Mouse (Mus musculus) forebrain, embryonic 11.5 days (tissue): Measurements from ENCODE around the gene Acta2. TPM values are rescaled to one million over a fixed set of nuclear protein-coding genes. Genes with fewer than 3 reads are reported as not detected.
A peak's percentile ranks its signal among the peaks of the same experiment; 100 is the strongest.

Experiments used
- ATAC-seq: fragments of 200-750 bp; cut with Nextera tagmentation; replicated peaks from 2 replicates; pipeline ENCODE4 v1.8.0; 2017; ENCODE audit warnings: moderate TSS enrichment; ENCODE audit not compliant: low FRiP score
- DNase-seq: peaks from one replicate; pipeline ENCODE4 v3.0.0-alpha.2; 2017; ENCODE audit warnings: low spot score
- H3K27ac ChIP-seq: fragments of 300-500 bp; sonication (generic); 2 replicates; pipeline ENCODE4 v1.5.1; 2014; ENCODE audit warnings: low read depth, low read length
- H3K27me3 ChIP-seq: fragments of 300-500 bp; sonication (generic); 2 replicates; pipeline ENCODE4 v1.6.1; 2014; ENCODE audit warnings: mild to moderate bottlenecking, low read length, mixed read lengths; ENCODE audit not compliant: control insufficient read depth, insufficient read depth
- H3K36me3 ChIP-seq: fragments of 300-500 bp; sonication (generic); 2 replicates; pipeline ENCODE4 v1.6.1; 2014; ENCODE audit warnings: mild to moderate bottlenecking, low read length, moderate library complexity, mixed read lengths; ENCODE audit not compliant: control insufficient read depth, insufficient read depth
- H3K4me1 ChIP-seq: fragments of 300-500 bp; sonication (generic); replicated peaks from 2 replicates; pipeline ENCODE4 v1.6.1; 2014; ENCODE audit warnings: low read length, mixed read lengths; ENCODE audit not compliant: control insufficient read depth, insufficient read depth
- H3K4me2 ChIP-seq: fragments of 300-500 bp; sonication (generic); 2 replicates; pipeline ENCODE4 v1.6.1; 2014; ENCODE audit warnings: low read depth, mild to moderate bottlenecking, low read length, moderate library complexity, mixed read lengths; ENCODE audit not compliant: severe bottlenecking
- H3K4me3 ChIP-seq: fragments of 300-500 bp; sonication (generic); 2 replicates; pipeline ENCODE4 v1.5.1; 2014; ENCODE audit warnings: low read depth, low read length
- H3K9ac ChIP-seq: fragments of 300-500 bp; sonication (generic); 2 replicates; pipeline ENCODE4 v1.6.1; 2014; ENCODE audit warnings: low read length
- H3K9me3 ChIP-seq: fragments of 300-500 bp; sonication (generic); 2 replicates; pipeline ENCODE4 v1.6.1; 2016; ENCODE audit warnings: low read length, mixed read lengths; ENCODE audit not compliant: control insufficient read depth
- WGBS: fragments of 180-500 bp; shearing (Covaris S2); extraction: QIAGEN DNeasy Blood & Tissue Kit; methylation state at CpG from one replicate; pipeline ENCODE4 v1.1.7; 2014; 5-methylcytosine and 5-hydroxymethylcytosine counted together
- polyA plus RNA-seq: library from polyadenylated mRNA; unstranded; fragments of >200 nt; fragmentation: Nextera tagmentation; extraction: Ambion mirVana; gene quantifications from 2 replicates; pipeline ENCODE4 v1.2.1, GENCODE M21; 2014

Acta2 gene
- polyA plus RNA-seq, 1 experiment from 2014 or later, result 21.1 TPM

GRCm38 (mm10) chr19:34194132-34194745 is 61.2 kb downstream of the Acta2 start:
- ATAC-seq (no peak), DNase-seq (no peak)
- Histone ChIP-seq H3K27me3 (peaks cover 2% of the 10 kb centered on the region; the same call in 1 of the 2 replicates), H3K9ac (no peak overlapping the region), H3K4me3 (no peak overlapping the region), H3K9me3 (no peaks in the 10 kb centered on the region), H3K4me2 (no peak overlapping the region), H3K27ac (no peak overlapping the region), H3K4me1 (no peaks in the 10 kb centered on the region), H3K36me3 (no peaks in the 10 kb centered on the region)
- 77% methylated on average over 6 of the region's 6 CpGs for WGBS

DNA sequence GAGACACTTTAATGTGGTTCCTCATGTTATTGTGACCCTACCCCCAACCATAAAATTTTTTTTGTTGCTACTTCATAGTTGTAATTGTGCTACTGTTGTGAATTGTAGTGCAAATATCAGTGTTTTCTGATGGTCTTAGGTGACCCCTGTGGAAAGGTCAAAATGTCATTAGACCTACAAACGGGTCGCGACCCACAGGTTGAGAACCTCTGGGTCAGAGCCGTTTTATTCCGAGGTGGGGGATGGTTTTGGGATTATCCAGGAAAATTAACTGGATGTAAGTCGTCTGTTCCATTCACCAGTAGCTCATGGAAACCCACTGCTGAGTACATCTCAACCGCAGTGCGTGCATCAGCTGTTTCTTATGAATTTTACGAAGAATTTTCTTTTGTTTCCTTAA is 61.7 kb downstream of the Acta2 start:
- Histone ChIP-seq H3K4me2 (no peak overlapping the region), H3K4me1 (no peaks in the 10 kb centered on the region), H3K27ac (no peak overlapping the region), H3K9ac (no peak overlapping the region), H3K27me3 (peaks cover 2% of the 10 kb centered on the region; the same call in 1 of the 2 replicates), H3K4me3 (no peak overlapping the region), H3K9me3 (no peaks in the 10 kb centered on the region), H3K36me3 (no peaks in the 10 kb centered on the region)
- 62% methylated on average over 9 of the region's 9 CpGs for WGBS
- no peak for DNase-seq
- ATAC-seq, result no peak

- DNase-seq (peak; percentile 52), ATAC-seq (0 out of 2 replicates have a peak, but pooled peaks have one; percentile 41)
- H3K9me3 ChIP-seq, result no peaks in the 10 kb centered on the region
- peak overlapping the region; percentile 56 for H3K4me3 ChIP-seq
- 17% methylated on average over 9 of the region's 9 CpGs for WGBS
- no peak overlapping the region for H3K9ac ChIP-seq
- peaks cover 2% of the 10 kb centered on the region; the same call in 1 of the 2 replicates for H3K27me3 ChIP-seq
- H3K4me1 ChIP-seq, result no peaks in the 10 kb centered on the region
- H3K27ac ChIP-seq, result no peak overlapping the region
- peak overlapping the region; percentile 78; the same call in 1 of the 2 replicates for H3K4me2 ChIP-seq
- no peaks in the 10 kb centered on the region for H3K36me3 ChIP-seq
Observed at GRCm38 (mm10) chr19:34193149-34193548, 62.2 kb downstream of the Acta2 start.

GRCm38 (mm10) chr19:34192008-34192963 is 63.1 kb downstream of the Acta2 start, which contains the start of gene Stambpl1:
TSS of gene Stambpl1 (plus strand) at chr19:34192229.
- no peaks in the 10 kb centered on the region for H3K4me1 ChIP-seq
- no peaks in the 10 kb centered on the region for H3K9me3 ChIP-seq
- H3K27me3 ChIP-seq, result peaks cover 2% of the 10 kb centered on the region; the same call in 1 of the 2 replicates
- DNase-seq (peak; percentile 78), ATAC-seq (peak; percentile 85)
- H3K9ac ChIP-seq, result peak within 1 kb of the TSS; percentile 63
- H3K36me3 ChIP-seq, result no peaks in the 10 kb centered on the region
- H3K27ac ChIP-seq, result no peak within 1 kb of the TSS
- peak within 1 kb of the TSS; percentile 56 for H3K4me3 ChIP-seq
- WGBS, result under 1% methylated on average over 62 of the region's 62 CpGs
- peak within 1 kb of the TSS; percentile 78 for H3K4me2 ChIP-seq

DNA sequence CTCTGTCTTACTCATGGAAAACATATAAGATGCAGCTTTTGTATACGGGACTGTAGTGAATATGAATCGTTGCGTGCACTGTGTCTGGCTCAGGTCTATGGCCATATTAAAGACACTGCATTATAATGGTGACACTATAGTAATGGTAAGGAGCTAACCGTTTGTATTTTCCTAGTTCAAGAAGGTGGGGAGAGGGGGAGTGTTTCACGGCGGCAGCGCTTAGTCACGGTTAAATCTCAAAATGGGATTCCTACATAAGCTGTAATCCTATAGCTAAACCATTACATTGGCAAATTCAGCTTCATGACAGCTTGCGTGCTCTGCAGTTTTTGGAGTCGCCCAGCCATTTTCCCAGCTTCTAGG is 63.8 kb downstream of the Acta2 start:
- Histone ChIP-seq H3K4me1 (no peaks in the 10 kb centered on the region), H3K4me2 (peak overlapping the region; percentile 78), H3K9ac (no peak overlapping the region), H3K27me3 (peaks cover 2% of the 10 kb centered on the region; the same call in 1 of the 2 replicates), H3K27ac (no peak overlapping the region), H3K9me3 (no peaks in the 10 kb centered on the region), H3K36me3 (no peaks in the 10 kb centered on the region), H3K4me3 (peak overlapping the region; percentile 56)
- ATAC-seq (peak; percentile 39; the same call in 1 of the 2 replicates), DNase-seq (no peak)
- WGBS, result 21% methylated on average over 10 of the region's 10 CpGs

Other genes starting within 250 kb of the Acta2 start
- gene Lipk, start 247.3 kb downstream of the Acta2 start, polyA plus RNA-seq, result not detected in 2 replicates
- gene Lipn, start 188.2 kb downstream of the Acta2 start, polyA plus RNA-seq, result not detected in 2 replicates
- not detected in 2 replicates for gene Lipm, start 154.7 kb downstream of the Acta2 start, polyA plus RNA-seq
- gene Ankrd22, start 89.5 kb downstream of the Acta2 start, polyA plus RNA-seq, result not detected in 2 replicates
- 1.6 and 2.0 TPM in 2 replicates for gene Stambpl1, start 63.4 kb downstream of the Acta2 start, polyA plus RNA-seq
- gene Fas, start 35.1 kb upstream of the Acta2 start, polyA plus RNA-seq, result 0.60 and 0.80 TPM in 2 replicates
- 0.45 and 0.75 TPM in 2 replicates for gene Ch25h, start 219.6 kb upstream of the Acta2 start, polyA plus RNA-seq